Mouse (Mus musculus) stomach, embryonic 15.5 days (tissue): ENCODE measurements around the gene Slc25a43. TPM values are rescaled to one million over a fixed set of nuclear protein-coding genes. Genes with fewer than 3 reads are reported as not detected.

Experiments used
- ATAC-seq: fragments of 200-750 bp; cut with Nextera tagmentation; 2 replicates; pipeline ENCODE4 v1.8.0; 2017; ENCODE audit warnings: low read depth, moderate number of reproducible peaks, moderate TSS enrichment; ENCODE audit not compliant: insufficient read depth, low FRiP score
- H3K27ac ChIP-seq: fragments of 300-500 bp; sonication (generic); 2 replicates; pipeline ENCODE4 v1.5.1; 2015; ENCODE audit warnings: mild to moderate bottlenecking, inconsistent platforms
- H3K27me3 ChIP-seq: fragments of 300-500 bp; sonication (generic); replicated peaks from 2 replicates; pipeline ENCODE4 v1.6.1; 2015; ENCODE audit warnings: inconsistent platforms
- H3K36me3 ChIP-seq: fragments of 300-500 bp; sonication (generic); 2 replicates; pipeline ENCODE4 v1.6.1; 2015; ENCODE audit warnings: inconsistent platforms
- H3K4me1 ChIP-seq: fragments of 300-500 bp; sonication (generic); 2 replicates; pipeline ENCODE4 v1.6.1; 2015; ENCODE audit warnings: inconsistent platforms
- H3K4me2 ChIP-seq: fragments of 300-500 bp; sonication (generic); 2 replicates; pipeline ENCODE4 v1.6.1; 2015; ENCODE audit warnings: mild to moderate bottlenecking, inconsistent platforms
- H3K4me3 ChIP-seq: fragments of 300-500 bp; sonication (generic); replicated peaks from 2 replicates; pipeline ENCODE4 v1.5.1; 2015; ENCODE audit warnings: inconsistent platforms
- H3K9ac ChIP-seq: fragments of 300-500 bp; sonication (generic); 2 replicates; pipeline ENCODE4 v1.6.1; 2015; ENCODE audit warnings: inconsistent platforms
- H3K9me3 ChIP-seq: fragments of 300-500 bp; sonication (generic); 2 replicates; pipeline ENCODE4 v1.6.1; 2016; ENCODE audit warnings: inconsistent platforms
- WGBS: fragments of 180-500 bp; shearing (Covaris S2); methylation state at CpG from one replicate; pipeline ENCODE4 v1.1.7; 2015; 5-methylcytosine and 5-hydroxymethylcytosine counted together
- polyA plus RNA-seq: library from polyadenylated mRNA; unstranded; fragments of >200 nt; fragmentation: Nextera tagmentation; extraction: Ambion mirVana; gene quantifications from 2 replicates; pipeline ENCODE4 v1.2.1, GENCODE M21; 2015

Slc25a43 gene
- polyA plus RNA-seq, 1 experiment from 2014 or later = 1.9 TPM

DNA sequence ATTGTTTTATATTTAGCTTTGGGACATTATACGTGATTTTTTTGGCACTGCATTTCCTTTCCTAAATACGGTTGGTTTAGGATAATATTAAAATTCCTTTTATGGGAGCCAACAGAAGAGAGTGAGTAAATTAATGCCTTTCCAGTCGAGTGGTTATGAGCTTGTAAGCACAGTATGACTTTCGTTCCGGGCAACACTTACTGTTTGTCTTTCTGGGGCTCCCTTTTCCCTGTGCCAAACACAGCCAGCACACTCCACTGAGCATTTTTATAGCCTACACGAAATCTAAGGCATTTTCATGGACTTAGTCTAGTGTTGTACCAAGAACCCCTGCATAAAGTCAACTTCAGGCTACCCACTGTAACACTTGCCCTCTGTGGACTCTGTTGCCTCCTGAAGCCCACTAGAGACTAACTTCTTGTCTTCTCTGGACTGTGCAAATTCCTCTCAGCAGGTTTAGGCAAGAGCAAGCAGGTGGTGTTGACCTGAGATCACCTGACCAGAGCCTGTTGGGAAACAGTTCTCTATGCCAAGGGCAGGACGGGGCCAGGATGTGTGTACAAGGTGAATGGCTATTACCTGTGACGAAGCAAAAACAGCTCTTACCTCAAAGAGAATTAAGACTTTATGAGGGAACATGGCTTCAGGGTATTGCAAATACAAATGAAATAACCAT, 70.8 kb downstream of the Slc25a43 start:
- 67% methylated on average over 8 of the region's 8 CpGs for WGBS

DNA sequence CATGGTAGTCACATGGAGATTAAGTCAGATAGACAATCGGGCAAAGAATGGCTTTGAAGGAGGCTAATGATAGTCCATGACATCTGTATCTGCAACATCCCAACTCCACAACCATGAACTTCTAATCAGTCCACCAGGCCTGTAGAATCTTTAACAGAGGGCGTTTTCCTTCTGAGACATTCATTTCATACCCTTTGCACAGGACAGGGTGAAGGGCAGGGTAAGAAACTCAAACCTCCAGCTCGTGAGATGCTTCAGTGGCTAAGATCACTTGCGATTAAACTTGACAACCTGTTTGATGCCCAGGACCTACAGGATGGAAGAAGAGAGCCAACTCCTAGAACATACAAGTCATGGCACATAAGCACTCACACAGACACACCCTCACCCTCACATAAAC, 71.6 kb downstream of the Slc25a43 start:
- Histone ChIP-seq H3K4me2 (no peak overlapping the region), H3K36me3 (no peaks in the 10 kb centered on the region), H3K4me1 (no peaks in the 10 kb centered on the region), H3K9me3 (no peaks in the 10 kb centered on the region), H3K27me3 (no peaks in the 10 kb centered on the region), H3K27ac (no peak overlapping the region), H3K4me3 (no peak overlapping the region), H3K9ac (no peak overlapping the region)
- ATAC-seq = no peak
- WGBS = 84% methylated on average over 4 of the region's 4 CpGs

More for the DNA sequence above, 70.8 kb downstream of the Slc25a43 start:
- H3K27ac ChIP-seq = no peak overlapping the region
- H3K4me3 ChIP-seq = no peak overlapping the region
- H3K4me1 ChIP-seq = no peaks in the 10 kb centered on the region
- H3K4me2 ChIP-seq = no peak overlapping the region
- H3K27me3 ChIP-seq = no peaks in the 10 kb centered on the region
- H3K9ac ChIP-seq = no peak overlapping the region
- ATAC-seq = peak; percentile 59; the same call in 1 of the 2 replicates
- no peaks in the 10 kb centered on the region for H3K9me3 ChIP-seq
- H3K36me3 ChIP-seq = no peaks in the 10 kb centered on the region

DNA sequence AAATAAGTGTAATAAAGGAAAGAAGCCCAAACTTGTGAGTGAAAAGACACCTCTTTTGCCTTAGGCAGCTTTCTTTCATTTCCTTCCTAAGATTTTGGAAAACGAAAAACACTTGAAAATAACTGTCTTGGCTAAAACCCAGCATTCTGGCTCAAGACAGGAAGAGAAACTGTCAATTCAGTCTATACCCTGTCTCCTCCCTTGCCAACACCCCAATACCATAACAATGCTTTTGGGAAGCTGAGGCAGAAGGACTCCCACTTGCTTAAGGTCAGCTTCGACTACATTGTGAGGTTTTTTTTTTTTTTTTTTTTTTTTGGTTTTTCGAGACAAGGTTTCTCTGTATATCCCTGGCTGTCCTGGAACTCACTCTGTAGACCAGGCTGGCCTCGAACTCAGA, 72.0 kb downstream of the Slc25a43 start:
- WGBS = 79% methylated on average over 4 of the region's 4 CpGs
- Histone ChIP-seq H3K9ac (no peak overlapping the region), H3K27ac (no peak overlapping the region), H3K9me3 (no peaks in the 10 kb centered on the region), H3K4me2 (no peak overlapping the region), H3K27me3 (no peaks in the 10 kb centered on the region), H3K36me3 (no peaks in the 10 kb centered on the region), H3K4me1 (no peaks in the 10 kb centered on the region), H3K4me3 (no peak overlapping the region)
- no peak for ATAC-seq

DNA sequence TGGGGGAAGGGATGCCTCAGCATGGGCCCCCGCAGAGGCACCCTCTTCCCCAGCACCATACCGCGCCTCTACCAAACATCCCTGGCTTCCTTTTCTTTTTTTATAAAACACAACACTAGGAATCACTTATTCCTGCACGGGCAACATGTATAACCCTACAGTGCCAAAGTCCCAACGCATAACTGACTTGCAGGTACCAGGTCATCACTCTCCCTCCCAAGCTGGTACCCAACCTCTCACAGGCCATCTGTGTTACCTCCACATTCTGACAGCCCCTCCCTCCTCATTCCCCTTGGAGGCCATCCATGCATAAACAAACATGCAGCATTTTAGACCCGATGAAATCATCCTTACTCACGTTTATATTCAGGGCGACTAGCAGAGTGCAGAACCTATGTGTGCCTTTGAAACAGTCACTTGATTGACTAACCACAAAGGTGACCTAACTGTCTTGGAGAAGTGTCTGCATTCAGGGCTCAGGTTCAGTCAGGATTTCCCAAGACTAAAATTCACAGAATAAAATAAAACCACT, 73.0 kb downstream of the Slc25a43 start:
- Histone ChIP-seq H3K27me3 (no peaks in the 10 kb centered on the region), H3K4me2 (peak overlapping the region; percentile 45), H3K4me3 (no peak overlapping the region)

DNA sequence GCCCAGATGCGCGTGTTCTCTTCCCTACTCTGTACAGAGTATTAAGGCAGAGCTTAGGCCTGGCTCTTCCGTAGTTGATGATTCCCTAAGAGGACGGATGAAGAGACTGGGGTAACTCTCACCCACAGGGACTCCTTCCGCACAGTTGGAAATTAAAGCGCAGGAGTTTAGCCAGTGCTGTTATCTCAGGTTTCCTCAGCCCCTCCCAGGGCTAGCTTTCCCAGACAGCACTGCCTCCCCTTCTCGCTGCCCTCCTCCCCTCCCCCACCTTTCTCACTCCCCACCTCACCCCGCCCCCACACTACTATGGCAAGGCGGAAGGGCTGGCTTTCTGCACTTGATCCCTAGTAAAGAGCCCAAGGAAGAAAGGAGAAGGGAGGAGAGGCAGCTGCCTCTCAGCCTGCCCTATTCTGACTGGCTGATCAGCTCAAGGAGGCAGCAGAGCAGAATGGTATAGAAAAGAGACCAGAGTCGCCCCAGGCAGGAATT, 73.5 kb downstream of the Slc25a43 start:
- no peaks in the 10 kb centered on the region for H3K4me1 ChIP-seq
- no peak overlapping the region for H3K9ac ChIP-seq
- peak overlapping the region; percentile 71 for H3K27ac ChIP-seq
- peak overlapping the region; percentile 11; the same call in 1 of the 2 replicates for H3K4me3 ChIP-seq
- ATAC-seq = peak; percentile 78
- no peaks in the 10 kb centered on the region for H3K36me3 ChIP-seq
- peak overlapping the region; percentile 45 for H3K4me2 ChIP-seq
- no peaks in the 10 kb centered on the region for H3K27me3 ChIP-seq
- no peaks in the 10 kb centered on the region for H3K9me3 ChIP-seq
- WGBS = 11% methylated on average over 10 of the region's 10 CpGs

More for the DNA sequence above, 73.0 kb downstream of the Slc25a43 start:
- H3K9ac ChIP-seq = no peak overlapping the region
- H3K27ac ChIP-seq = peak overlapping the region; percentile 48; the same call in 1 of the 2 replicates
- no peaks in the 10 kb centered on the region for H3K36me3 ChIP-seq
- no peaks in the 10 kb centered on the region for H3K4me1 ChIP-seq
- ATAC-seq = no peak
- no peaks in the 10 kb centered on the region for H3K9me3 ChIP-seq
- WGBS = 33% methylated on average over 8 of the region's 8 CpGs

DNA sequence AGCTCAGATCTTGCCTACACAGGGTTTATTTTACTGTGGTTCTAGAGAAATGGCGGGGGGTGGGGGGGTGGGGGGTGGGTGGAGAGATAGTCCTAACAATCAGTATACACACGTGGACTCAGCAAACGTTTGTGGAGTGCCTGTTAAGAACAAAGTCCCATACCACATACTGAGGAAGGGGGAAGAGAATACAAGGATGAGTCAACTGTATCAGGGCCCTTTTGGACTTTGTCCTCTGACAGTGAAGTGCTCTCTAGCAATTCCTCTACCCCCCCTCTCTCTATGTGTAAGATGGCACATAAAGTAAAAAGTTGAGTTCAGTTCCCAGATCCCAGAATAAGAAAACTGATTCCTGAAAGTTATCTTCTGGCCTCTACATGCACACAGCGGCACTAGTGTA, 76.1 kb downstream of the Slc25a43 start:
- Histone ChIP-seq H3K27me3 (no peaks in the 10 kb centered on the region), H3K36me3 (no peaks in the 10 kb centered on the region), H3K9ac (no peak overlapping the region), H3K4me1 (no peaks in the 10 kb centered on the region), H3K4me2 (no peak overlapping the region), H3K27ac (no peak overlapping the region), H3K9me3 (no peaks in the 10 kb centered on the region), H3K4me3 (no peak overlapping the region)
- no peak for ATAC-seq
- WGBS = 35% methylated on average over 4 of the region's 4 CpGs

DNA sequence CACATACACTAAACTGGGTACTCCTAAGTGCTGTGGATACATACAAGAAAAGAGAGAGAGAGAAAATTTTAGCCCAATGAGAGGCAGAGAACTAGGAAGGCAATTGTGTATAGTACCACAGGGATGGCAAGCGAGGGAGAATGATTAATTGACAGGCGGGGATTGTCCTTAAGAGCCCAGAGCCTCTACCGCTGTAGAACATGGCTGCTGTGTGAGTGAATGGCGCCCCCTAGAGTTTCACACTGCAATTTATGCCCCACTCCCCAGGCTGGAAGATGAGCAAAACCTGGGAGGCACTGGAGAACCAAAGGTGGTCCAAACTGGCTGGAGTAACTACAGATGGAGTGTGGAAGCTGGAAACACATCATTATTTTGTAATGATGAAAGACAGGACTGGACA, 76.7 kb downstream of the Slc25a43 start:
- Histone ChIP-seq H3K36me3 (no peaks in the 10 kb centered on the region), H3K9me3 (no peaks in the 10 kb centered on the region), H3K4me1 (no peaks in the 10 kb centered on the region), H3K27me3 (no peaks in the 10 kb centered on the region), H3K27ac (no peak overlapping the region), H3K9ac (no peak overlapping the region), H3K4me3 (no peak overlapping the region), H3K4me2 (no peak overlapping the region)
- 11% methylated on average over 4 of the region's 4 CpGs for WGBS
- peak; percentile 8; the same call in 1 of the 2 replicates for ATAC-seq

DNA sequence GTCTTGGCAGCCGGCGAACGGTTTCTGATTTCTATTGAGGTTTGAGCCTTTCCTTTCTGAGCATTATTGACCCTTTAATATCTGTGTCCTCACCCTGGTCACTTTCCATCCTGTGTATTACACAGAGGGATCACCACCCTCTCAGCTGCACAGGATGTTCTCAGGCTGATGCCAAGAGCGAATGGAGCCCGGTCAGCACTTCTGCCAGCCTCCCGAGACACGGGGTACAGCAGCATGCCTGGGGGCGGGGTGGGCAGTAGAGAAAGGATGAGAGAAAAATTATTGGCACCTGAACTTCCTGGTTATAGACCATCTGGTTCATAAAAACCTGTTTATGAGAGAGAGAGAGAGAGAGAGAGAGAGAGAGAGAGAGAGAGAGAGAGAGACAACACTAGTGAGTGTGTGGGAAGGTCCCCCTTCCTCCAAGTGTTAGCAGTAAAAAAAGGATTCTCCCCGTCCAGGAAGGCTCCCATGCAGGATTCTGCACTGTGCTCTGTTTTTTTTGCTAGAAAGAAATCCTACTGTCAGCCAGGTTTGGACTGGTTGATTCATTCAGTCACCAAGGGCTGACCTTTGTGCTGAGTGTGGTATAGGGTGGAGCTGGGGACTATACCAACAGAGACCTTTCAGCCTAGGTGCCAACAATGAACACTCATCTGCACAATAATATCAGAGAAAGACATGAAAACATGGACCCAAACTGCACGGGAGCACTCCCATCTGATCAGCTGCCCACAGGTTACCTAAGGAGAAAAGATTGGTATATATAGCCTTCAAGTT, 80.7 kb downstream of the Slc25a43 start:
- Histone ChIP-seq H3K4me1 (no peaks in the 10 kb centered on the region), H3K9me3 (no peaks in the 10 kb centered on the region), H3K27me3 (no peaks in the 10 kb centered on the region), H3K27ac (no peak overlapping the region; the same call in 1 of the 2 replicates), H3K4me3 (no peak overlapping the region), H3K4me2 (no peak overlapping the region), H3K9ac (no peak overlapping the region), H3K36me3 (no peaks in the 10 kb centered on the region)
- ATAC-seq = no peak
- 74% methylated on average over 10 of the region's 10 CpGs for WGBS

DNA sequence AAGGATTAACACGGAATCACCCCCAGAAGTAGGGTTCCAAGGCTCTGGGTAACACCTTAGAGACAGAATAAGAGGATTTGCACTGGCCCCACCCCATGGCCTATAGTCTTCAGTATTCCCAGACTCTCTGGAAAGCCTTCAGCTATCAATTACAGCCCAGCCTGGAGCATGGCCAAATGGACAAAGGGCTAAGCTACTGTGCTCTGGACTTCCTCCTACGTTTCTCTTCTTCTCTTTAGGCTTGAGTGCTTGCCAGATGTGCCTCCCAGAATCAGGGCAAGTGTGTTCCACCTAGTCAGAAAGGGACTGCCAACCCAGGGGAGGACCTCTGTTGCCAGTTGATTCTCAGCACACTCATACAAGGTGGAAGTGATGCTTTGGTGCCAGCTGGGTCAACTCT, 81.6 kb downstream of the Slc25a43 start:
- 57% methylated on average over 2 of the region's 2 CpGs for WGBS
- ATAC-seq = no peak
- Histone ChIP-seq H3K27me3 (no peaks in the 10 kb centered on the region), H3K4me3 (no peak overlapping the region), H3K4me2 (no peak overlapping the region), H3K9me3 (no peaks in the 10 kb centered on the region), H3K9ac (no peak overlapping the region), H3K27ac (no peak overlapping the region), H3K36me3 (no peaks in the 10 kb centered on the region), H3K4me1 (no peaks in the 10 kb centered on the region)

Other genes starting within 250 kb of the Slc25a43 start
- gene Pgrmc1, start 145.5 kb upstream of the Slc25a43 start, polyA plus RNA-seq = 221 and 227 TPM in 2 replicates
- gene Akap17b, start 98.3 kb upstream of the Slc25a43 start, polyA plus RNA-seq = 2.1 TPM in 2 replicates
- 736 and 754 TPM in 2 replicates for gene Slc25a5, start 52.0 kb downstream of the Slc25a43 start, polyA plus RNA-seq
- 114 and 115 TPM in 2 replicates for gene Ube2a, start 130.2 kb downstream of the Slc25a43 start, polyA plus RNA-seq
- gene C330007P06Rik, start 130.5 kb downstream of the Slc25a43 start, polyA plus RNA-seq = 26.9 and 28.4 TPM in 2 replicates
- gene Nkrf, start 159.2 kb downstream of the Slc25a43 start, polyA plus RNA-seq = 1.6 and 1.9 TPM in 2 replicates
- gene Sept6, start 248.1 kb downstream of the Slc25a43 start, polyA plus RNA-seq = 15.9 and 16.2 TPM in 2 replicates